Mouse (Mus musculus) heart, embryonic 14.5 days (tissue): Measurements from ENCODE around the gene Cdk2ap2. TPM values are rescaled to one million over a fixed set of nuclear protein-coding genes. Genes with fewer than 3 reads are reported as not detected.

Experiments used
- ATAC-seq: fragments of 200-750 bp; cut with Nextera tagmentation; 2 replicates; pipeline ENCODE4 v1.8.0; 2017; ENCODE audit warnings: low read depth, moderate TSS enrichment; ENCODE audit not compliant: insufficient number of reproducible peaks, insufficient read depth, low FRiP score
- H3K27ac ChIP-seq, 2 experiments: fragments of 200-500 bp in 1 of 2; fragments of 300-500 bp in 1 of 2; sonication (generic) in 1 of 2; replicated peaks in 1 of 2; 2 replicates each; pipeline ENCODE4 v1.5.1; 2012 to 2014; ENCODE audit warnings: low read depth in 2 of 2, low read length in 2 of 2, control low read depth in 1 of 2, mild to moderate bottlenecking in 1 of 2, mixed read lengths in 1 of 2; ENCODE audit not compliant: control insufficient read depth in 1 of 2, insufficient read depth in 1 of 2
- H3K27me3 ChIP-seq: fragments of 300-500 bp; sonication (generic); 2 replicates; pipeline ENCODE4 v1.6.1; 2014; ENCODE audit warnings: mild to moderate bottlenecking, low read length, control low read depth; ENCODE audit not compliant: control insufficient read depth, insufficient read depth
- H3K36me3 ChIP-seq: fragments of 300-500 bp; sonication (generic); 2 replicates; pipeline ENCODE4 v1.6.1; 2014; ENCODE audit warnings: mild to moderate bottlenecking, control low read depth, low read length, mixed read lengths; ENCODE audit not compliant: control insufficient read depth, insufficient read depth
- H3K4me1 ChIP-seq, 2 experiments: fragments of 200-500 bp in 1 of 2; fragments of 300-500 bp in 1 of 2; sonication (generic) in 1 of 2; 2 replicates each; pipeline ENCODE4 v1.6.1; 2012 to 2014; ENCODE audit warnings: low read length in 2 of 2, control low read depth in 1 of 2, mixed read lengths in 1 of 2; ENCODE audit not compliant: control insufficient read depth in 2 of 2, insufficient read depth in 2 of 2
- H3K4me2 ChIP-seq: fragments of 300-500 bp; sonication (generic); 2 replicates; pipeline ENCODE4 v1.6.1; 2014; ENCODE audit warnings: mild to moderate bottlenecking, low read length
- H3K4me3 ChIP-seq, 2 experiments: fragments of 200-500 bp in 1 of 2; fragments of 300-500 bp in 1 of 2; sonication (generic) in 1 of 2; 2 replicates each; pipeline ENCODE4 v1.5.1; 2012 to 2014; ENCODE audit warnings: low read length in 2 of 2, mild to moderate bottlenecking in 2 of 2, control low read depth in 1 of 2, low read depth in 1 of 2, moderate library complexity in 1 of 2; ENCODE audit not compliant: control insufficient read depth in 1 of 2, insufficient read depth in 1 of 2
- H3K9ac ChIP-seq: fragments of 300-500 bp; sonication (generic); 2 replicates; pipeline ENCODE4 v1.6.1; 2014; ENCODE audit warnings: mild to moderate bottlenecking, low read length
- H3K9me3 ChIP-seq: fragments of 300-500 bp; sonication (generic); 2 replicates; pipeline ENCODE4 v1.6.1; 2016; ENCODE audit warnings: low read length, control low read depth; ENCODE audit not compliant: control insufficient read depth
- WGBS: fragments of 180-500 bp; shearing (Covaris S2); extraction: QIAGEN DNeasy Blood & Tissue Kit; methylation state at CpG from one replicate; pipeline ENCODE4 v1.1.7; 2014; 5-methylcytosine and 5-hydroxymethylcytosine counted together
- polyA plus RNA-seq: library from polyadenylated mRNA; unstranded; fragments of >200 nt; fragmentation: Nextera tagmentation; extraction: Ambion mirVana; gene quantifications from 2 replicates; pipeline ENCODE4 v1.2.1, GENCODE M21; 2014

Cdk2ap2 gene
- polyA plus RNA-seq, 1 experiment from 2014 or later, result 62.5 TPM

DNA sequence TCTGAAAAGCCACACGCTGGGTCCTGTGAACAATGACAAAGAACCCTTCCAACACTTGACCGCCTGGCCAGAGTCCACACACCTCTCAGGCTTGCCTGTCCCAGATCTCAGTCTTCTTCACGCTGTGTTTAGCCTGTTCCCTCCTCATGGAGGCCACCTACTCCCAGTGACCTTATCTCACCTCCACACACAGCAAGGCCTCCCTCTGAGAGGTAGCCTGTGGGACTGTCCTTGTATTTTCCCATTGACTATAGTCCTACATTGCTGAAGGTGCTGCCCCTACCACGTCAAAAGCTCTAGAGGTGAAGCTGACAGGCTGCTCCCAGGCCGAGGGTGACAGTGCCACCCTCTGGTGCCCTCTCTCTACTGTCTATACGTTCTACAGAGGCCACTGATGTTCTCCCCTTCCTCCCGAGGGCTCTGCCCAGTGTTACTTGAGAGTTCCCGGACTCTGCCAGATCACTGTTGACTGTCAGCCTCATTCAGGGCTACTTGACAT lies 16.4 kb upstream of the Cdk2ap2 start:
- Histone ChIP-seq H3K4me3 (no peak overlapping the region), H3K4me2 (no peak overlapping the region), H3K27me3 (0 out of 2 replicates have a peak, but pooled peaks cover 5% of the 10 kb centered on the region), H3K9ac (no peak overlapping the region), H3K36me3 (no peaks in the 10 kb centered on the region), H3K27ac (no peak overlapping the region), H3K4me1 (no peaks in the 10 kb centered on the region), H3K9me3 (no peaks in the 10 kb centered on the region)
- ATAC-seq, result no peak
- WGBS, result 53% methylated on average over 8 of the region's 8 CpGs

GRCm38 (mm10) chr19:4081394-4081793 lies 15.6 kb upstream of the Cdk2ap2 start, which contains the start of gene Cabp2:
TSS of gene Cabp2 (plus strand) at chr19:4081578.
- Histone ChIP-seq H3K36me3 (no peaks in the 10 kb centered on the region), H3K4me3 (no peak within 1 kb of the TSS), H3K4me1 (no peaks in the 10 kb centered on the region), H3K9ac (no peak within 1 kb of the TSS), H3K4me2 (no peak within 1 kb of the TSS), H3K27me3 (0 out of 2 replicates have a peak, but pooled peaks cover 5% of the 10 kb centered on the region), H3K27ac (no peak within 1 kb of the TSS), H3K9me3 (no peaks in the 10 kb centered on the region)
- ATAC-seq, result no peak
- whole genome bisulfite sequencing, result 81% methylated on average over 3 of the region's 3 CpGs

DNA sequence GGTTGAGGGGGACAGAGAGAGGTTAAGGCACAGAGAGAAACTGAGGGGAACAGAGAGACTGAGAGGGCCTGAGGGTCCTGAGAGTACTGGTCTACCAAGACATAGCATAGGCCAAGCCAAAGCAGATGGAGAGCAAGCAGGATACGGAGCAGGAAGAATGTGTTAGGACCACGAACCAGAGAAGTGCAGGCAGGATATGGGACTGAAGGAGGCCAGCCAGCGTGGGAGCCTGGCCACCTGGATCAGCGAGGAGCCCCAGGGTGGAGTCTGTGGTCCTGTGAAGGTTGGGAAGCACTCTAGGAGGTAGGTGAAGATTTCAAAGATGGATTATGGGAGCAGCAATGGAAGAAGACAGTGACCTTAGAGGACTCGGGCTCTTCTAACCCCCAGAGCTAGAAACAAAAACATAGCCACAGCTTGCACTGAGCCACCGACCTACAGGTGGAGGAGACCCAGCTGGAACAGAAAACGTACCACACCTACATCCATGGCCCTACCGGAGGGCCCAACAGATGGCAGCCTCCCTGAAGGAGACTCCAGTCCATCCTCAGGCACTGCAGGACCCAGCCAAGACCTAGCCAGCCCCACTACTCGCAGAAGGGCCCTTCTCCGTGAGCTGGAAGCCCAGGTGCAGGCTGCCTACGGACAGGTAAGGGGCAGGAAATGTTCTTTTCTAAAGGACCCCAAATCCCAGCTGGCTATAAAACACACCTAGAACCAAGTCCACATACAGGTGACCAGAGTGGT lies 14.6 kb upstream of the Cdk2ap2 start:
- Histone ChIP-seq H3K27me3 (0 out of 2 replicates have a peak, but pooled peaks cover 5% of the 10 kb centered on the region), H3K27ac (no peak overlapping the region)

GRCm38 (mm10) chr19:4083316-4083715 lies 13.7 kb upstream of the Cdk2ap2 start:
- WGBS, result 75% methylated on average over 7 of the region's 7 CpGs

More for the DNA sequence above, 14.6 kb upstream of the Cdk2ap2 start:
- WGBS, result 72% methylated on average over 11 of the region's 11 CpGs
- ATAC-seq, result no peak
- H3K9me3 ChIP-seq, result no peaks in the 10 kb centered on the region
- no peak overlapping the region for H3K4me2 ChIP-seq
- H3K9ac ChIP-seq, result no peak overlapping the region
- no peaks in the 10 kb centered on the region for H3K36me3 ChIP-seq
- H3K4me1 ChIP-seq, result peaks cover 5 to 6% of the 10 kb centered on the region in 2 experiments; a peak in 3 of 4 replicates
- H3K4me3 ChIP-seq, result no peak overlapping the region

DNA sequence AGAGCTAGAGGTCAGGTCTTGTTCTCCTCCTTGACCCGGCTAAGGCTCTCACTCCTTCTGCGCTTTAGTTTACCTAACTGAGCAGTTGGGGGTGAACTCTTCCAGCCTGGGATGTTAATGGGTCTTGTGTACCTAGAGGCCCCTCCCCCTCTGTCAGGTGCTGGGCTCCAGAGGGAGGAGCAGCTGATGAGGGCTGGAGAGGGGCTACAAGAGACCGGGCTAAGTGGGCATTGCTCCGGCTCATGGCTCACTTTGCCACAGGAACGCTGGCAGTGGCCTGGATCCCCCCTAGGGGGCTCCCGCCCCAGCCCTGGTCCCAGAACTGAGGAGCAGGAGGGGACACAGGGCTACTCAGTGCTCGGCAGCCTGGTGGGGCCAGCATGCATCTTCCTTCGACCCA lies 13.2 kb upstream of the Cdk2ap2 start:
- Histone ChIP-seq H3K4me1 (peaks cover 5 to 9% of the 10 kb centered on the region in 2 experiments; a peak in 3 of 4 replicates), H3K4me2 (no peak overlapping the region), H3K9ac (no peak overlapping the region), H3K4me3 (no peak overlapping the region), H3K27ac (no peak overlapping the region), H3K36me3 (no peaks in the 10 kb centered on the region), H3K27me3 (peaks cover 6% of the 10 kb centered on the region; the same call in 1 of the 2 replicates), H3K9me3 (no peaks in the 10 kb centered on the region)
- 27% methylated on average over 8 of the region's 8 CpGs for WGBS
- ATAC-seq, result no peak

More at GRCm38 (mm10) chr19:4083316-4083715, 13.7 kb upstream of the Cdk2ap2 start:
- Histone ChIP-seq H3K27me3 (0 out of 2 replicates have a peak, but pooled peaks cover 5% of the 10 kb centered on the region), H3K4me3 (no peak overlapping the region), H3K27ac (no peak overlapping the region), H3K9ac (no peak overlapping the region), H3K4me1 (peaks cover 5 to 9% of the 10 kb centered on the region in 2 experiments; a peak in 3 of 4 replicates), H3K9me3 (no peaks in the 10 kb centered on the region), H3K4me2 (no peak overlapping the region), H3K36me3 (no peaks in the 10 kb centered on the region)
- no peak for ATAC-seq

GRCm38 (mm10) chr19:4084984-4085383 lies 12.0 kb upstream of the Cdk2ap2 start:
- ATAC-seq, result no peak
- H3K27ac ChIP-seq, result no peak overlapping the region
- H3K4me1 ChIP-seq, result peaks cover 5 to 9% of the 10 kb centered on the region in 2 experiments; a peak in 3 of 4 replicates
- WGBS, result 100% methylated on average over 1 of the region's 1 CpGs
- H3K4me3 ChIP-seq, result no peak overlapping the region
- no peak overlapping the region for H3K9ac ChIP-seq
- H3K4me2 ChIP-seq, result no peak overlapping the region
- no peaks in the 10 kb centered on the region for H3K9me3 ChIP-seq
- no peaks in the 10 kb centered on the region for H3K36me3 ChIP-seq
- peaks cover 14% of the 10 kb centered on the region for H3K27me3 ChIP-seq

- WGBS, result 87% methylated on average over 15 of the region's 15 CpGs
- Histone ChIP-seq H3K9ac (no peak overlapping the region), H3K4me1 (peaks cover 5 to 9% of the 10 kb centered on the region in 2 experiments; a peak in 3 of 4 replicates), H3K36me3 (no peaks in the 10 kb centered on the region), H3K4me3 (no peak overlapping the region), H3K4me2 (no peak overlapping the region), H3K27me3 (peaks cover 14% of the 10 kb centered on the region), H3K27ac (no peak overlapping the region), H3K9me3 (no peaks in the 10 kb centered on the region)
- no peak for ATAC-seq
These were observed 10.8 kb upstream of the Cdk2ap2 start for GRCm38 (mm10) chr19:4086156-4086555.
